Mouse (Mus musculus): ENCODE measurements at regions not wholly inside any gene's neighbourhood (a gene's known extent, or its start where the extent isn't known, plus 50 kb on each side); places are given as distances from the start of the nearest gene placed in this dataset.

DNA sequence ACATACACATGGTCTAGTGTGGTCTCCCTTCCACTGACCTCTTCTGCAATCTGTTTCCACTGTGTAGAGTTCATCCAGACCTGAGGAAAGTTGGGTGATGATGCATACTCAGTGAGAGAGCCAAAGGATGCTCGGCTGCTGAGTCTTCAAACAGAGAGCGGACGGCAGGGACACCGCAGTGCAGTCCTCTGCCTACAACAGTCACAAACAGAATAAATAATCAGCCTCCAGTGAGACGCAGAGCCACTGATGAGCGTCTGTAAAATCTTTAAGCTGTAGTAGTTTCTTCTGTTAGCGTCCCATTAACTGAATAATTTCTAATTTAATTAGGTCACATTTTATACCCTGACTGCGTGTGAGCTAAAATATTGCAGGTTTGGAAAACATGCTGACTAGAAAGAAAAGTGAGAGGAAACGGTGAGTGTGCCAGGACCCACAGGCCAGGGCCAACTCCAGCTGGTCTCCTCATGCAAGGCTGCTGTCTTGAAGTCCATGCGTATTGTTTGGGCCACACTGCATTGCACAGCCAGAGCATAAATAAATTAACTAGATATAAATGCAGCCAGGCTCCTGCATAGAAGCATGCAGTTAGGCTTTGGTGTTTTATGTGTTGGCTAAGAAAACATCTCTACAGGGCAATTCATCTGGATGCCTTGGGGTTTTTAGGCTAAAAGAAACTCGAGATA lies 551.0 kb downstream of the Plekhb2 start:
- no peak for TF ChIP-seq POLR2A (IDR thresholded peaks at IDR 0.05; ENCODE audit: insufficient read length, low read depth)
- TF ChIP-seq E2F4 (IDR thresholded peaks at IDR 0.05; ENCODE audit: insufficient read depth): no peak
- no peak for TF ChIP-seq CEBPB (IDR thresholded peaks at IDR 0.05; ENCODE audit: insufficient read depth, poor library complexity, severe bottlenecking)
- no peak for TF ChIP-seq TCF3 (IDR thresholded peaks at IDR 0.05; ENCODE audit: insufficient read length, low read depth)
- TF ChIP-seq MYOG (IDR thresholded peaks at IDR 0.05; ENCODE audit: control insufficient read depth in 1 of 3, insufficient read depth in 1 of 3, insufficient read length in 2 of 3, low read depth in 2 of 3): no peak
- TF ChIP-seq USF1 (IDR thresholded peaks at IDR 0.05; ENCODE audit: low read depth): no peak
